Mouse (Mus musculus) neural tube, postnatal 0 days (tissue): Measurements from ENCODE around the gene Speer4f1. TPM values are rescaled to one million over a fixed set of nuclear protein-coding genes. Genes with fewer than 3 reads are reported as not detected.

ENCODE experiments used
- polyA plus RNA-seq: library from polyadenylated mRNA; unstranded; fragments of >200 nt; fragmentation: Nextera tagmentation; extraction: Ambion mirVana; gene quantifications from 2 replicates; pipeline ENCODE4 v1.2.1, GENCODE M21; 2015

Speer4f1 gene
- not detected in 2 replicates for polyA plus RNA-seq

GRCm38 (mm10) chr5:17475798-17476197 is at the start of gene Speer4f1:
Gene Speer4f1, plus strand, starts transcription at chr5:17476098.

Other genes starting within 250 kb of the Speer4f1 start
- gene Speer4f2, start 102.9 kb upstream of the Speer4f1 start, polyA plus RNA-seq: not detected in 2 replicates
- gene Sema3c, start 98.2 kb downstream of the Speer4f1 start, polyA plus RNA-seq: 19.6 and 21.3 TPM in 2 replicates